In the genomic region with DNA sequence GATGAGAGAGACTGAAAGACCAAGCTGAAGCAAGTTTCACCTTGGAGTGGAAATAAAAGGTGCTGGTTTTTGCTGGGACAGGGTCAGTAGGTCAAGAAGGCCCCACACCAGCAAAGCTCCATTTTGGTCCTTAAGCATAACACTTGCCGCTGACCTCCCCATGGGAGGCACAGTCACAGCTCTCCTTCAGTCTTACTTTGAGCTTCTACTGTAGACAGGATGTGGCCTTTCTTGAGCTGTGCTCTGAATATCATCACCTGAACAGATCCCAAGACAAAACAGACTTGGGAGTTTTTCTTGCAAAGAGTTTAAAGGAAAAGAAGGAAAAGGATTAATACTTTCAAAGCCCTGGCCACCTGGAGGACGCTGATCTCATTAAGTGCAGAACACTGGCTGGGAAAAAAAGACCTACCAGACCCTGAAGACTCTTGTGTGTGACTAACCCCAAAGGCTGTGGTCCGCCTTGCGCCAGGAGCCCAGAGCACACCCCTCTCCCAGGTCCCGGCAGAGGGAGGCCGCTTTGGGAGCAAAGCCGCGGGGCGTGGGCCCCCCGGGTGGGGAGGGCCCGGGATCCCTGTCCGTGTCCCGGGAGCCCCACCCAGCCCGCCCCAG, we compare ENCODE assay signal across 8 mouse cellular contexts. TPM values are rescaled to one million over a fixed set of nuclear protein-coding genes. Genes with fewer than 3 reads are reported as not detected.
DNase-seq lines count a peak whose midpoint lies in the region; ATAC-seq and TF ChIP-seq lines count a peak whose summit lies in the region.

No protein-coding gene starts in this region.

- DNase-seq in cerebellum, adult 9-10 months: peak; percentile 37
- DNase-seq in cerebellum, adult 11-12 months: no peak
- no peak for DNase-seq in spleen, adult 2 months (ENCODE audit: low read depth in 1 of 2, low spot score in 2 of 2)
- DNase-seq in spleen, postnatal 36 days (ENCODE audit: low spot score in 2 of 2): no peak
- DNase-seq in limb, embryonic 10.5 days (ENCODE audit: low spot score): no peak
- no peak for DNase-seq in right cerebral cortex, postnatal 36 days (ENCODE audit: low spot score in 2 of 2)
- no peak for DNase-seq in testis, postnatal 14 days (ENCODE audit: low spot score)

- H3K36me3 ChIP-seq in spleen, adult 2 months (ENCODE audit: control insufficient read depth, insufficient read depth, low read length): no peaks in the 10 kb centered on the region
- peaks cover 25% of the 10 kb centered on the region for H3K36me3 ChIP-seq in limb, embryonic 10.5 days
- H3K36me3 ChIP-seq in stomach, embryonic 15.5 days: 0 out of 2 replicates have a peak, but pooled peaks cover 4% of the 10 kb centered on the region

- H3K4me2 ChIP-seq in stomach, embryonic 15.5 days: peak overlapping the region; percentile 79

- H3K4me1 ChIP-seq in spleen, adult 2 months (ENCODE audit: control insufficient read depth, insufficient read depth, insufficient read length): peaks cover 12% of the 10 kb centered on the region
- H3K4me1 ChIP-seq in limb, embryonic 10.5 days: peaks cover 37% of the 10 kb centered on the region
- peaks cover 10% of the 10 kb centered on the region; the same call in 1 of the 2 replicates for H3K4me1 ChIP-seq in stomach, embryonic 15.5 days

- WGBS in spleen, adult 2 months: 19% methylated on average over 13 of the region's 14 CpGs
- WGBS in limb, embryonic 10.5 days: 6% methylated on average over 14 of the region's 14 CpGs
- 5% methylated on average over 14 of the region's 14 CpGs for WGBS in stomach, embryonic 15.5 days

- TF ChIP-seq CTCF in spleen, adult 2 months (IDR thresholded peaks at IDR 0.05; ENCODE audit: extremely low read depth, insufficient read depth, insufficient read length, insufficient replicate concordance): no peak

- H3K9me3 ChIP-seq in limb, embryonic 10.5 days (replicated peaks): no peaks in the 10 kb centered on the region
- no peaks in the 10 kb centered on the region for H3K9me3 ChIP-seq in stomach, embryonic 15.5 days

- H3K27me3 ChIP-seq in spleen, adult 2 months (ENCODE audit: control insufficient read depth, insufficient read depth, low read length): peaks cover 6% of the 10 kb centered on the region
- H3K27me3 ChIP-seq in limb, embryonic 10.5 days (ENCODE audit: low read depth, poor library complexity, severe bottlenecking): peaks cover 18% of the 10 kb centered on the region
- no peaks in the 10 kb centered on the region for H3K27me3 ChIP-seq in stomach, embryonic 15.5 days (replicated peaks)

- TF ChIP-seq POLR2A in spleen, adult 2 months (IDR thresholded peaks at IDR 0.05; ENCODE audit: low read depth, low read length): no peak

- peak; percentile 28; the same call in 1 of the 2 replicates for ATAC-seq in stomach, embryonic 15.5 days (ENCODE audit: insufficient read depth, low FRiP score, low read depth)

- no peak overlapping the region for H3K27ac ChIP-seq in spleen, adult 2 months (ENCODE audit: insufficient read depth, low read length)
- peak overlapping the region; percentile 89 for H3K27ac ChIP-seq in limb, embryonic 10.5 days
- H3K27ac ChIP-seq in stomach, embryonic 15.5 days: peak overlapping the region; percentile 41; the same call in 1 of the 2 replicates

- peak overlapping the region; percentile 70; the same call in 1 of the 2 replicates for H3K9ac ChIP-seq in stomach, embryonic 15.5 days

- peak overlapping the region; percentile 86 for H3K4me3 ChIP-seq in spleen, adult 2 months (ENCODE audit: extremely low read depth, insufficient read depth, insufficient read length)
- H3K4me3 ChIP-seq in limb, embryonic 10.5 days: peak overlapping the region; percentile 69
- peak overlapping the region; percentile 82 for H3K4me3 ChIP-seq in stomach, embryonic 15.5 days (replicated peaks)

RNA-seq across cellular contexts. Expression of a gene that starts 0.9 kb away (rescaled TPM):
- 11.5 and 15.5 TPM in 2 replicates for polyA plus RNA-seq in spleen, adult 2 months (2012; rRNA removed)
- 25.6 and 35.4 TPM in 2 replicates for polyA plus RNA-seq in limb, embryonic 10.5 days (2016; fragmentation: Nextera tagmentation; extraction: Ambion mirVana)
- 53.8 and 54.0 TPM in 2 replicates for polyA plus RNA-seq in stomach, embryonic 15.5 days (2015; fragmentation: Nextera tagmentation; extraction: Ambion mirVana)

RNA-seq across cellular contexts. Expression of a gene that starts 26.9 kb away (rescaled TPM):
- polyA plus RNA-seq in spleen, adult 2 months (2012; rRNA removed): 0.08 and 0.22 TPM in 2 replicates
- polyA plus RNA-seq in limb, embryonic 10.5 days (2016; fragmentation: Nextera tagmentation; extraction: Ambion mirVana): 0.36 TPM in 1 of 2 replicates, not detected in the other
- polyA plus RNA-seq in stomach, embryonic 15.5 days (2015; fragmentation: Nextera tagmentation; extraction: Ambion mirVana): 3.0 and 3.7 TPM in 2 replicates
